Mouse (Mus musculus) spleen, adult 12 weeks (tissue): ENCODE data around the gene Gramd1b.

Experiments
- DNase-seq: peaks from one replicate; pipeline ENCODE4 v3.0.0; 2022; ENCODE audit warnings: low spot score

The Gramd1b gene

GRCm38 (mm10) chr9:40397471-40398245 lies 133.5 kb downstream of the Gramd1b start:
- no peak for DNase-seq

- peak; percentile 26 for DNase-seq
Observed at GRCm38 (mm10) chr9:40397036-40397435, 134.1 kb downstream of the Gramd1b start.

GRCm38 (mm10) chr9:40396171-40396570 lies 135.0 kb downstream of the Gramd1b start:
- no peak for DNase-seq

GRCm38 (mm10) chr9:40391852-40392695 lies 139.1 kb downstream of the Gramd1b start:
- no peak for DNase-seq

GRCm38 (mm10) chr9:40391359-40391758 lies 139.8 kb downstream of the Gramd1b start:
- DNase-seq = no peak

GRCm38 (mm10) chr9:40390904-40391303 lies 140.3 kb downstream of the Gramd1b start:
- no peak for DNase-seq

- no peak for DNase-seq
Observed at GRCm38 (mm10) chr9:40390396-40390760, 140.8 kb downstream of the Gramd1b start.

GRCm38 (mm10) chr9:40389669-40390395 lies 141.4 kb downstream of the Gramd1b start:
- DNase-seq = no peak

GRCm38 (mm10) chr9:40389175-40389574 lies 142.0 kb downstream of the Gramd1b start:
- DNase-seq = no peak

- DNase-seq = no peak
Observed at GRCm38 (mm10) chr9:40384781-40385180, 146.4 kb downstream of the Gramd1b start.

- DNase-seq = no peak
Observed at GRCm38 (mm10) chr9:40382508-40382907, 148.7 kb downstream of the Gramd1b start.

- DNase-seq = no peak
Observed at GRCm38 (mm10) chr9:40381416-40382411, 149.5 kb downstream of the Gramd1b start.

GRCm38 (mm10) chr9:40376711-40377410 lies 154.3 kb downstream of the Gramd1b start:
- DNase-seq = no peak

GRCm38 (mm10) chr9:40376139-40376541 lies 155.0 kb downstream of the Gramd1b start:
- no peak for DNase-seq

GRCm38 (mm10) chr9:40375518-40375917 lies 155.7 kb downstream of the Gramd1b start:
- no peak for DNase-seq

GRCm38 (mm10) chr9:40374992-40375391 lies 156.2 kb downstream of the Gramd1b start:
- DNase-seq = no peak

- no peak for DNase-seq
Observed at GRCm38 (mm10) chr9:40374533-40374971, 156.6 kb downstream of the Gramd1b start.

- DNase-seq = no peak
Observed at GRCm38 (mm10) chr9:40374052-40374451, 157.1 kb downstream of the Gramd1b start.

GRCm38 (mm10) chr9:40370151-40370550 lies 161.0 kb downstream of the Gramd1b start:
- no peak for DNase-seq

- DNase-seq = no peak
Observed at GRCm38 (mm10) chr9:40366795-40367194, 164.4 kb downstream of the Gramd1b start.

- DNase-seq = no peak
Observed at GRCm38 (mm10) chr9:40364312-40364711, 166.9 kb downstream of the Gramd1b start.
